Mouse (Mus musculus): ENCODE measurements around the gene 4931414P19Rik. TPM values are rescaled to one million over a fixed set of nuclear protein-coding genes. Genes with fewer than 3 reads are reported as not detected.

4931414P19Rik gene
- polyA plus RNA-seq, 1 experiment from 2014 or later = 3.1 TPM

DNA sequence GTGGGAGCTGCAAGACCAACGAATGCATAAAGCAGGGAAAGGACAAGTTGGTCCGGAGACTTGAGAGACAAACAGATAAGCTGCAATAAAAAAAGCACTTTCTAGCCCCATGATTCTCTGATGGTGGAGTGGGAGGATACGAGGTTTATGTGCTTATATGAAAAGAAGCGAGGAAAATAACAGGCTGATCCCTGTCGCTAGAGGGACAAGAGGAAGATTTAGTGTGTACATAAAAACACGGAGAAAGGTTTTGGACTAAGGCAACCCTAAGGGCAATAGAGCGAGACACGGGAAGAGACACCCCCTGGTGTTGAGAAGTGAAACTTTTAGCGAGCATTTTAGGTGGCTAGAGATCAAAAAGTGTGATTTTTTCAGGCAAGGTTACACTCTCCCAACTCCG, 27.7 kb downstream of the 4931414P19Rik start:
- Histone ChIP-seq H3K9ac (peak overlapping the region; percentile 65), H3K4me3 (replicated peaks; ENCODE audit: low read length) (peak overlapping the region; percentile 63), H3K9me3 (ENCODE audit: control insufficient read depth, low read length) (no peaks in the 10 kb centered on the region), H3K27ac (peak overlapping the region; percentile 70; the same call in 1 of the 2 replicates), H3K27me3 (ENCODE audit: control insufficient read depth, insufficient read depth, low read length) (peaks cover 40% of the 10 kb centered on the region), H3K4me2 (replicated peaks) (peak overlapping the region; percentile 75), H3K4me1 (replicated peaks; ENCODE audit: control insufficient read depth, insufficient read depth, low read length) (peaks cover 24% of the 10 kb centered on the region; the same call in 1 of the 2 replicates), H3K36me3 (replicated peaks; ENCODE audit: control insufficient read depth, insufficient read depth) (peaks cover 2% of the 10 kb centered on the region; the same call in 1 of the 2 replicates)
- WGBS = 1% methylated on average over 10 of the region's 10 CpGs
- DNase-seq (ENCODE audit: low spot score) (peak; percentile 45), ATAC-seq (ENCODE audit: low FRiP score) (no peak)

DNA sequence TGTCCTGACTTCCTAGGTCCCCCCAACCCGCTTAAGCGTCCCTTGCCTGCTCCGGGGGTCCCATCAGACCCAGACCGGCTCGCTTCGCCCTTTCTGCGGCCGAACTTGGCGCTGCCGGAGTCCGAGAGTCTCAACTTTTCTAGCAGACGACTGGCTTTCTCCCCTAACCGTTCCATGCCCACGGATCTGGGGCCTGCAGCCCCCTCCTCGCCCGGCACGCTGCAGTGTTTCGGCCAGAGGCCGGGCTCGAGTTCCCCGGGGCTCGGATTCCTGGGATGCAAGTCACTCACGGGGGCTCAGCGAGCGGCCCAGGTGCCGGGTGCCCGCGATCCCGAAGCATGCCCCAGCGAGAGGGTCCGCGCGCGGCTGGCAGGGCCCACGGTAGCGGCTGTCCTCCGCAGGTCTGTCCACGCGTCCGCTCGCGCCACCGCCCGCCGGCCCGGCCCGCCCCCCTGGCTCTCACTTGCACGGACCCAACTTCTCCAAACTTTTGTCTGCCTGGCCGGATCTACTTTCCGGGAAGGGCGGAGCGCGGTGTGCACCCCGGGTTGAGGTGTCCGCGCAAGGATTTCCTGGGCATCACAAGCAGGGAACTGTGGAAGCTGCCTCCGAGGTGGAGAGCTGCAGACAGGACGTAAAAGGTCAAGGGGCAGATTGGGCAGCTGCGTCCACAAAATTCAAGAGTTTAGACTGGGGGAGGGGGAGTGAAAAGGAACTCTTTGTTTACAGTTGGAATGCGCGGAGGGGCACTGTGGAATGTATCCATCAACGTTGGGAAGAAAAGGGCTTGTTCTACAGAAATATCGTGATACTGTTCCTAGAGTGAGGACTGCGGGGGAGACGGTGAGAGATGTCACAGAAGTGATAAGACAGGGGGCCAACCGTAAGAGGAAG, 28.5 kb downstream of the 4931414P19Rik start, which contains the start of gene Ajuba:
TSS of gene Ajuba (minus strand) at position 470 of the 894 bp plus-strand sequence.
- Histone ChIP-seq H3K36me3 (replicated peaks; ENCODE audit: control insufficient read depth, insufficient read depth) (no peaks in the 10 kb centered on the region), H3K9me3 (ENCODE audit: control insufficient read depth, low read length) (no peaks in the 10 kb centered on the region), H3K4me3 (replicated peaks; ENCODE audit: low read length) (peak within 1 kb of the TSS; percentile 63), H3K27ac (peak within 1 kb of the TSS; percentile 70), H3K9ac (peak within 1 kb of the TSS; percentile 65), H3K27me3 (ENCODE audit: control insufficient read depth, insufficient read depth, low read length) (peaks cover 42% of the 10 kb centered on the region), H3K4me2 (replicated peaks) (peak within 1 kb of the TSS; percentile 75), H3K4me1 (replicated peaks; ENCODE audit: control insufficient read depth, insufficient read depth, low read length) (peaks cover 28% of the 10 kb centered on the region; the same call in 1 of the 2 replicates)
- ATAC-seq (ENCODE audit: low FRiP score) (peak; percentile 67), DNase-seq (ENCODE audit: low spot score) (peak; percentile 80)
- WGBS = under 1% methylated on average over 66 of the region's 66 CpGs

DNA sequence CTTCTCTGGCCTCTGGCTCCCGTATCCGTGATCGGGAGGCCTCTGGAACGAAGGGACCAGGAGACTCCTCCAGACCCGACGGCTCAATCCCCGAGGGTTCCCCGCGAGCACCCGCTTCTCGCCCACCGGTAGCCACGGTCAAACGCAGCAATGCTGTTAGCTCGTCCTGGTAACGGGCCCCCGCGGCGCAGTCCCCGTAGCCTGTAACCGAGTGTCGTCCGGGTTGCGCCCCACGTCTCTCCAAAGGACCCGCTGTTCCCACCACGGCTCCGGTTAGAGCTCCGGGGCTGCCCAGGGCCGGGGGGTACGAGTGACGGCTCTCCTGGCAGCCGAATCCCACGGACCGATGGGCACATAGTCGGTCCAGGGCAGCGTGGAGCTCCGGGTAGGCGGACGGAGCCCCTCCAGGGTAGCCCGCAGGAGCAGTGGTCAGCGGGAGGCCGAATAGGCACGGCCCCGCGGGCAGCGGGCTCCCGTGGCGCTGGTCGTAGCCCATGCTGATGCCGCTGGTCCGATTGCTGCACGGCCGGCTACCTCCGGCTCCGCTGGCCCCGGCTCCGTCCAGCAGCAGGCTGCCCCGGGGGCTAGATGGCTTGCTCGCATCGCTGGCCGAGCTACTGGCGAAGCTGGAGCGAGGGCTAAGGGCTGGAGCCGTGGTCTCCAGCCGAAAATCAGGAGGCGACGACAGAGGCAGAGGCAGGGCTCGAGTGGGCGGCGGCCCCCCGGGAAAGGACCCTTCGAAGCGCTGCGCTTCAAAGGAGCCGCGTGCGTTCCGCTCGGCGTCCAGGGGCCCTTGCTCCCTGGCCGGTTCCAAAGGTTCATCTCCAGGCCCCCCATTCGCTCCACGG, 29.3 kb downstream of the 4931414P19Rik start:
- WGBS = under 1% methylated on average over 78 of the region's 84 CpGs
- Histone ChIP-seq H3K27me3 (ENCODE audit: control insufficient read depth, insufficient read depth, low read length) (peaks cover 42% of the 10 kb centered on the region), H3K36me3 (replicated peaks; ENCODE audit: control insufficient read depth, insufficient read depth) (no peaks in the 10 kb centered on the region), H3K9ac (peak overlapping the region; percentile 65), H3K27ac (peak overlapping the region; percentile 70; the same call in 1 of the 2 replicates), H3K9me3 (ENCODE audit: control insufficient read depth, low read length) (no peaks in the 10 kb centered on the region), H3K4me2 (replicated peaks) (peak overlapping the region; percentile 75), H3K4me3 (replicated peaks; ENCODE audit: low read length) (peak overlapping the region; percentile 63), H3K4me1 (replicated peaks; ENCODE audit: control insufficient read depth, insufficient read depth, low read length) (peaks cover 28% of the 10 kb centered on the region; the same call in 1 of the 2 replicates)
- ATAC-seq (ENCODE audit: low FRiP score) (0 out of 2 replicates have a peak, but pooled peaks have one; percentile 2), DNase-seq (ENCODE audit: low spot score) (no peak)

GRCm38 (mm10) chr14:54575631-54576030, 30.2 kb downstream of the 4931414P19Rik start:
- WGBS = under 1% methylated on average over 39 of the region's 39 CpGs
- H3K27me3 ChIP-seq (ENCODE audit: control insufficient read depth, insufficient read depth, low read length) = peaks cover 42% of the 10 kb centered on the region
- DNase-seq (ENCODE audit: low spot score) = no peak

DNA sequence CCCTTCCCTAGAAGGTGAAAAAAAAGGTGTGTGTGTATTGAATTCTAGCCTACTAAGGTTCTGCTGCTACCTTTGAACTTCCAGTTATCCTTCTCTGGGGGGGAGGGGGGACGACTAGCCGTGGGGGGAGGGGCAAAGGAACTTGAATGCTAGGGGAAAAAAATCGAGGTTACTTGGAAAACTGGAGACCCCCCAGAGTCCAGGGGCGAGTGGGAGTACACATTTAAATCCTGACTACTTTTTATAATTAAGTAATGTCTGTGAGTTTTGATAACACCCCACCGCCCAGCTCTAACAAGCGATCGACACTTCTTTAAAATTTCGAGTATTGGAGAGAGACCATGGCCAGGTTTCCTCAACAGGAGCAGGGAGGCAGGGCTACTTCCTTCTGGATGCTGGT, 30.8 kb downstream of the 4931414P19Rik start:
- H3K36me3 ChIP-seq (replicated peaks; ENCODE audit: control insufficient read depth, insufficient read depth) = no peaks in the 10 kb centered on the region
- no peaks in the 10 kb centered on the region for H3K9me3 ChIP-seq (ENCODE audit: control insufficient read depth, low read length)
- H3K4me2 ChIP-seq (replicated peaks) = peak overlapping the region; percentile 75
- H3K27ac ChIP-seq = no peak overlapping the region
- ATAC-seq (ENCODE audit: low FRiP score) (no peak), DNase-seq (ENCODE audit: low spot score) (no peak)
- peak overlapping the region; percentile 65 for H3K9ac ChIP-seq
- H3K4me1 ChIP-seq (replicated peaks; ENCODE audit: control insufficient read depth, insufficient read depth, low read length) = peaks cover 28% of the 10 kb centered on the region; the same call in 1 of the 2 replicates
- H3K27me3 ChIP-seq (ENCODE audit: control insufficient read depth, insufficient read depth, low read length) = peaks cover 42% of the 10 kb centered on the region
- WGBS = 4% methylated on average over 8 of the region's 8 CpGs
- H3K4me3 ChIP-seq (replicated peaks; ENCODE audit: low read length) = peak overlapping the region; percentile 63

More at GRCm38 (mm10) chr14:54575631-54576030, 30.2 kb downstream of the 4931414P19Rik start:
- Histone ChIP-seq H3K36me3 (replicated peaks; ENCODE audit: control insufficient read depth, insufficient read depth) (no peaks in the 10 kb centered on the region), H3K4me1 (replicated peaks; ENCODE audit: control insufficient read depth, insufficient read depth, low read length) (peaks cover 28% of the 10 kb centered on the region; the same call in 1 of the 2 replicates), H3K4me2 (replicated peaks) (peak overlapping the region; percentile 75), H3K9me3 (ENCODE audit: control insufficient read depth, low read length) (no peaks in the 10 kb centered on the region), H3K9ac (peak overlapping the region; percentile 65), H3K4me3 (replicated peaks; ENCODE audit: low read length) (peak overlapping the region; percentile 63), H3K27ac (no peak overlapping the region)
- no peak for ATAC-seq (ENCODE audit: low FRiP score)

DNA sequence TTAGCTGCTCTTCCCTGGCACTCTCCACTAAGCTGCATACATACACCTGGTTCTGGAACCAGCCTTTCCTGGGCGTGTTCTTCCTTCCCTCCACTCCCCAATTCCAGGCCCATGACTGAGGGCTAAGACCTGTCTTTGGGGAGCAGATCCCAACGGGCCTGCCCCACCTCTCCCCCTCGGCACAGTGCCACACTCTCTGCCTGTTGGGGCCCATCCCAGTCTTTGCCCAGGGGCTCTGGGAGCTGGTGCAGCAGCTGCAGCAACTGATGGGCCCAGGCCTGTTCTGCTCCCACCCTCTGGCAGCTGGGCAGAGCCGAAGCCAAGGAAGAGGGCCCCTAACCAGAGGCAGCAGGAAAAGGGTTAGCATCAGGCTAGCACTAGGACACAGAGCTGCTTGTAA, 31.5 kb downstream of the 4931414P19Rik start:
- Histone ChIP-seq H3K27ac (no peak overlapping the region), H3K4me2 (replicated peaks) (peak overlapping the region; percentile 75), H3K36me3 (replicated peaks; ENCODE audit: control insufficient read depth, insufficient read depth) (no peaks in the 10 kb centered on the region), H3K4me1 (replicated peaks; ENCODE audit: control insufficient read depth, insufficient read depth, low read length) (peaks cover 28% of the 10 kb centered on the region; the same call in 1 of the 2 replicates), H3K9ac (peak overlapping the region; percentile 40), H3K4me3 (replicated peaks; ENCODE audit: low read length) (peak overlapping the region; percentile 63; the same call in 1 of the 2 replicates), H3K9me3 (ENCODE audit: control insufficient read depth, low read length) (no peaks in the 10 kb centered on the region), H3K27me3 (ENCODE audit: control insufficient read depth, insufficient read depth, low read length) (peaks cover 42% of the 10 kb centered on the region)
- DNase-seq (ENCODE audit: low spot score) = no peak
- ATAC-seq (ENCODE audit: low FRiP score) = no peak
- WGBS = 4% methylated on average over 4 of the region's 4 CpGs

DNA sequence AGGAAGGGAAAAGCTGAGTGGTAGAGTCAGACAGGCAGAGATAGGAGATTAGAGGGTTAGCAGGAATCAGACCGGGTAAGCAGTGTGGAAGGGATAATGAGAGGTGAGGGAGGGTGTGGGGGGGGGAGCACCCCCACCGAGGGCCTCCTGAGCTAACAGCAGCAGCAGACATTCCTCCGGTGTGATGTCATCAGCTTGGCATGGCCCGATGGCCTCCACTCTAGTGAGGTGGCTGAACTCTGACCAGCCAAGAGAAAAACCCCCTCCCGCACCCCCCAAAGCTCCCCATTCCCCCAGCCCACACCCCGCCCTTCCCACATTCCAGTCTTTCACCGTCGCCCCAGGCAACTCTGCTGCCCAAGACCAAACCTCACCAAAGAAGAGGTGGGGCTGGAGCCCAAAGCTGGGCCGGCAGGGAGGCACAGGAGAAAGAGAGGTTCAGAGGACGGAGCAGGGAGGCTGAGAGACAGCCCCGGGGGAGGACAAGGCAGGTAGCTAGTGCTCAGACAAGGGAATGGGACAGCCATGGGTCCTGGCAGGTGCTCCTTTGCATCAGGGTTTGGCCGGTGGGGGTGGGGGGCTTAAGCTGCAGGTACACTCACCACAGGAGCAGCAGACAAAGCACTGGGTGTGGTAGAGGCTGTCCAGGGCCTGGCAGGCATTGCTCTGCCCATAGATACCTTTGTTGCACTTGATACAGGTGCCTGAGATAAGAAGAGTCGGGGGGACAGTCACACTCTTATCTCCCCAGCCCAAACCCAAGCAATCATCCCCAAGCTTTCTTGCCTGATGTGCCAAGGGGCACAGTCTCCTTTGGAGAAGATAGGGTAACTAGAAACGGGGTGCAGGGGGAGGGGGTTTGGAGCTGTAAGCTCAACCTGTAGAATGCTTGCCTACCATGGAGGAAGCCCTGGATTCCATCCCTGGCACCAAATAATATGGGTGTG, 32.7 kb downstream of the 4931414P19Rik start:
- peak overlapping the region; percentile 75 for H3K4me2 ChIP-seq (replicated peaks)
- no peaks in the 10 kb centered on the region for H3K9me3 ChIP-seq (ENCODE audit: control insufficient read depth, low read length)
- peak overlapping the region; percentile 40; the same call in 1 of the 2 replicates for H3K27ac ChIP-seq
- 5% methylated on average over 14 of the region's 14 CpGs for WGBS
- peaks cover 35% of the 10 kb centered on the region for H3K27me3 ChIP-seq (ENCODE audit: control insufficient read depth, insufficient read depth, low read length)
- peak overlapping the region; percentile 12; the same call in 1 of the 2 replicates for H3K4me3 ChIP-seq (replicated peaks; ENCODE audit: low read length)
- peaks cover 28% of the 10 kb centered on the region; the same call in 1 of the 2 replicates for H3K4me1 ChIP-seq (replicated peaks; ENCODE audit: control insufficient read depth, insufficient read depth, low read length)
- ATAC-seq (ENCODE audit: low FRiP score) (peak; percentile 18; the same call in 1 of the 2 replicates), DNase-seq (ENCODE audit: low spot score) (no peak)
- H3K36me3 ChIP-seq (replicated peaks; ENCODE audit: control insufficient read depth, insufficient read depth) = peaks cover 5% of the 10 kb centered on the region; the same call in 1 of the 2 replicates
- no peak overlapping the region for H3K9ac ChIP-seq

GRCm38 (mm10) chr14:54572122-54572521, 33.7 kb downstream of the 4931414P19Rik start:
- Histone ChIP-seq H3K4me1 (replicated peaks; ENCODE audit: control insufficient read depth, insufficient read depth, low read length) (peaks cover 26% of the 10 kb centered on the region; the same call in 1 of the 2 replicates), H3K27me3 (ENCODE audit: control insufficient read depth, insufficient read depth, low read length) (peaks cover 31% of the 10 kb centered on the region), H3K4me2 (replicated peaks) (no peak overlapping the region), H3K36me3 (replicated peaks; ENCODE audit: control insufficient read depth, insufficient read depth) (peaks cover 5% of the 10 kb centered on the region; the same call in 1 of the 2 replicates), H3K9ac (no peak overlapping the region), H3K9me3 (ENCODE audit: control insufficient read depth, low read length) (no peaks in the 10 kb centered on the region), H3K27ac (no peak overlapping the region), H3K4me3 (replicated peaks; ENCODE audit: low read length) (no peak overlapping the region)
- 42% methylated on average over 4 of the region's 4 CpGs for WGBS
- DNase-seq (ENCODE audit: low spot score) = no peak
- no peak for ATAC-seq (ENCODE audit: low FRiP score)

Data from hindbrain, embryonic 14.5 days (tissue).